Mouse (Mus musculus): Measurements from ENCODE around the gene Flrt2. TPM values are rescaled to one million over a fixed set of nuclear protein-coding genes. Genes with fewer than 3 reads are reported as not detected.

The Flrt2 gene
- polyA plus RNA-seq (2012; rRNA removed) = 18.6 and 22.3 TPM in 2 replicates

GRCm38 (mm10) chr12:95691961-95692767 lies at the start of gene Flrt2:
Gene Flrt2 (plus strand): TSS chr12:95692226.

